Mouse (Mus musculus) liver, postnatal 0 days (tissue): ENCODE data around the gene Dscam. TPM values are rescaled to one million over a fixed set of nuclear protein-coding genes. Genes with fewer than 3 reads are reported as not detected.
A peak's percentile ranks its signal among the peaks of the same experiment; 100 is the strongest.

Source experiments
- ATAC-seq: fragments of 200-750 bp; cut with Nextera tagmentation; 2 replicates; pipeline ENCODE4 v1.8.0; 2017; ENCODE audit warnings: mild to moderate bottlenecking, moderate library complexity
- DNase-seq: peaks from one replicate; pipeline ENCODE4 v3.0.0-alpha.2; 2016
- H3K27ac ChIP-seq: fragments of 300-500 bp; sonication (generic); 2 replicates; pipeline ENCODE4 v1.5.1; 2014; ENCODE audit warnings: antibody characterized with exemption, moderate library complexity, mild to moderate bottlenecking, low read depth
- H3K27me3 ChIP-seq: fragments of 300-500 bp; sonication (generic); 2 replicates; pipeline ENCODE4 v1.6.1; 2014; ENCODE audit warnings: low read length, control low read depth, mixed read lengths; ENCODE audit not compliant: insufficient read depth
- H3K36me3 ChIP-seq: fragments of 300-500 bp; sonication (generic); replicated peaks from 2 replicates; pipeline ENCODE4 v1.6.1; 2014; ENCODE audit warnings: mild to moderate bottlenecking, control low read depth, low read length, moderate library complexity, mixed read lengths; ENCODE audit not compliant: insufficient read depth
- H3K4me1 ChIP-seq: fragments of 300-500 bp; sonication (generic); 2 replicates; pipeline ENCODE4 v1.6.1; 2014; ENCODE audit warnings: antibody characterized with exemption, mild to moderate bottlenecking, control low read depth; ENCODE audit not compliant: insufficient read depth
- H3K4me2 ChIP-seq: fragments of 300-500 bp; sonication (generic); 2 replicates; pipeline ENCODE4 v1.6.1; 2014; ENCODE audit warnings: low read depth, mild to moderate bottlenecking, low read length, moderate library complexity, mixed read lengths
- H3K4me3 ChIP-seq: fragments of 300-500 bp; sonication (generic); 2 replicates; pipeline ENCODE4 v1.5.1; 2014; ENCODE audit warnings: low read depth, low read length
- H3K9ac ChIP-seq: fragments of 300-500 bp; sonication (generic); replicated peaks from 2 replicates; pipeline ENCODE4 v1.6.1; 2014; ENCODE audit warnings: mild to moderate bottlenecking, moderate library complexity
- H3K9me3 ChIP-seq: fragments of 300-500 bp; sonication (generic); 2 replicates; pipeline ENCODE4 v1.6.1; 2016; ENCODE audit warnings: mild to moderate bottlenecking, control low read depth, low read length, mixed read lengths
- CTCF ChIP-seq: sonication (generic); IDR thresholded peaks from 2 replicates; pipeline ENCODE4 v1.5.1; 2016; ENCODE audit warnings: antibody characterized with exemption, low read depth
- EP300 ChIP-seq: IDR thresholded peaks from 2 replicates; pipeline ENCODE4 v1.6.1; 2016; ENCODE audit warnings: antibody characterized with exemption, low read depth, mild to moderate bottlenecking
- WGBS: fragments of 180-500 bp; shearing (Covaris S2); extraction: QIAGEN DNeasy Blood & Tissue Kit; methylation state at CpG from one replicate; pipeline ENCODE4 v1.1.7; 2014; ENCODE audit not compliant: insufficient replicate concordance; 5-methylcytosine and 5-hydroxymethylcytosine counted together
- polyA plus RNA-seq: library from polyadenylated mRNA; unstranded; fragments of >200 nt; fragmentation: Nextera tagmentation; extraction: Ambion mirVana; gene quantifications from 2 replicates; pipeline ENCODE4 v1.2.1, GENCODE M21; 2015

Gene Dscam
- polyA plus RNA-seq, 1 experiment from 2014 or later: not detected

DNA sequence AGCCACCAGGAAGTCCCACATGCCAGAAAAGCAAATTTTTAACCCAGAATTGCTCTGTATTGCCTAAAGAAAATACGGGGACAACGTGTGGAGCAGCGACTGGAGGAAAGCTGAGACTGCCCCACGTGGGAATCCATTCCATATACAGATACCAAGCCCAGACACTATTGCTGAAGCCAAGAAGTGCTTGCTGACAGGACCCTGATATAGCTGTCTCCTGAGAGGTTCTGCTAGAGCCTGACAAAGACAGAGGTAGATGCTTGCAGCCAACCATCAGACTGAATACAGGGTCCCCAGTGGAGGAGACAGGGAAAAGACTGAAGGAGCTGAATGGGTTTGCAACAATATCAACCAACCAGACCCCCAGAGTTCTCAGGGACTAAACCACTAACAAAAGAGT is 293.3 kb downstream of the Dscam start:
- Histone ChIP-seq H3K4me2 (no peak overlapping the region), H3K36me3 (no peaks in the 10 kb centered on the region), H3K9ac (no peak overlapping the region), H3K4me1 (no peaks in the 10 kb centered on the region), H3K27ac (no peak overlapping the region), H3K27me3 (no peaks in the 10 kb centered on the region), H3K4me3 (no peak overlapping the region), H3K9me3 (no peaks in the 10 kb centered on the region)
- TF ChIP-seq CTCF: no peak
- no peak for TF ChIP-seq EP300
- ATAC-seq (no peak), DNase-seq (no peak)
- WGBS: 64% methylated on average over 4 of the region's 4 CpGs

DNA sequence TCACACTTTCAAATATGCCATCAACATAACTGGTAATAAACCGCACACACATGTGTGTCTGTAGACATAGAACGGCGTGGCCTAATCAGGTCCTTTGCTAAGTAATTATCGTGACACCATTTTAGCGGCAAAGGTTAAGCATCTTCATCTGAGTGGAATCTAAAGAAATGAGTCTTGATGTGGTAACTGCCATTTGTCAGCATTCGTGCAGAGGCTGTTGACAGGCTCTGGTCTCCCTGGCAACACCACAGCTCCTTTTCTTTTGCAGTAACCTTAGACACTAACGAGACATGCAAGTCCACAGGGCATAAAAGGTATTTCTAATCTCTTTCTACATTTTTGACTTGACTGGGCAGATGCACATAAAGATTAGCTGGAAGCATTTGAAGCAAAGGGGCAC is 297.8 kb downstream of the Dscam start:
- H3K4me1 ChIP-seq: no peaks in the 10 kb centered on the region
- no peak for DNase-seq
- WGBS: 72% methylated on average over 7 of the region's 7 CpGs
- TF ChIP-seq CTCF (no peak), EP300 (no peak)
- H3K9ac ChIP-seq: no peak overlapping the region
- H3K4me3 ChIP-seq: no peak overlapping the region
- no peak for ATAC-seq
- H3K27ac ChIP-seq: no peak overlapping the region
- no peak overlapping the region for H3K4me2 ChIP-seq
- H3K27me3 ChIP-seq: no peaks in the 10 kb centered on the region
- H3K36me3 ChIP-seq: no peaks in the 10 kb centered on the region
- no peaks in the 10 kb centered on the region for H3K9me3 ChIP-seq

DNA sequence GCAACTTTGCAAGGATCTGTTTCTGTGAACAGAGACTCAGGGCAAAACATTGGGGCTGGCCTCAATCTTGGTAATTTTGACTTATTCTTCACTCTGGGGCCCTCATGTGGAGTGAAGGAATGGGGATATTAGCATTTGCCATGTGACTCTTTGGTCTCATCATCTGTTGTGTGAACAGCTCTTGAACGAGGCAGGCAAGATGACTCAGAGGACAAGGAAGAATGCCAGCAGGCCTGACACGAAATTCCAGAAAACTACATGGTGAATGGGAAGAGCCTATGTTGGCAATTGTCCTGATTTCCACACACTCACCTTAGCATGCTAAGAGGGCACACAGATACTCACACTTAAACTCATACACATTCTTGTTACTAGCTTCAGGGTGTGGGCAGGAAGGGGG is 313.0 kb downstream of the Dscam start:
- no peak for ATAC-seq
- no peak for TF ChIP-seq EP300
- TF ChIP-seq CTCF: no peak
- no peak for DNase-seq
- Histone ChIP-seq H3K9me3 (no peaks in the 10 kb centered on the region), H3K4me2 (no peak overlapping the region), H3K27ac (no peak overlapping the region), H3K27me3 (no peaks in the 10 kb centered on the region), H3K36me3 (no peaks in the 10 kb centered on the region), H3K9ac (no peak overlapping the region), H3K4me3 (no peak overlapping the region), H3K4me1 (no peaks in the 10 kb centered on the region)
- WGBS: 50% methylated on average over 2 of the region's 2 CpGs

DNA sequence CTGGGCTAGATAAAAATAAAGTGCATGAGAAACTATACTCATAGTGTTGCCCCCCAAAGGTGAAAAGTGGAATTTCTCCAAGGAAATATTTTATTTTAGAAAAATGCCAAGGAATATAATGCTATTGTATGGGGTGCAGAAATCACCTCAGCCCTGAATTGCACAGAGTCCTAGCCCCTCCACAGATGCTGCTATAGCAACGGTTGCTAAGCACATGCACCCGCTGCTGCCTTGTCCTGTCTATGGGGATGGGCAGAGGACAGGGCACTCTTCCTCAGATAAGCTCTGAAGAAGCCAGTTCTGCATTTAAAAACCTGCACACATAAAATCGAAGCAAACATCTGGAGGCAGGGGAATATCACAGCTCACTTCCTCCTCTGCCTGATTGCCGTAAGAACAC is 315.5 kb downstream of the Dscam start:
- Histone ChIP-seq H3K9me3 (no peaks in the 10 kb centered on the region), H3K36me3 (no peaks in the 10 kb centered on the region), H3K27me3 (no peaks in the 10 kb centered on the region), H3K9ac (no peak overlapping the region), H3K27ac (no peak overlapping the region), H3K4me3 (no peak overlapping the region), H3K4me1 (no peaks in the 10 kb centered on the region), H3K4me2 (no peak overlapping the region)
- TF ChIP-seq EP300 (no peak), CTCF (no peak)
- no peak for DNase-seq
- no peak for ATAC-seq
- WGBS: 47% methylated on average over 4 of the region's 4 CpGs

DNA sequence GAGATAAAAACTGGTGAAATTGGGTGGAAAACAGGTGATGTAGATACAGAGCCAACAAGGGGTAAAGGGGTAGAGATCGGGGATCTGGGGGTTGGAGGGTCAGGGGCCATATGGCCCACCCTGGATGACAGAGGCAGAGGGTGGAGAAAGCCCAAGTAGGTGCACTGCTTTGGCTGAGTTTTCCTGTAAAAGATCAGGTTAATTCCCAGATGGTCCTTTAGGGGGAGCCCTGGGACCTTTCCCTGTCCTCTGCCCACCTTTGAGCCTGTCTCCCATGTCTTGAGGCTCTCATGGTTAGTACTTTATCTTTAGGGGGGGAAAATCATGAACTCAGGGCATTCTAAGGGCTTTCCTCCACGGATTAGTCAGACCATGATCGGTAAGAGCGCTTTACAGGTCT is 318.2 kb downstream of the Dscam start:
- ATAC-seq: no peak
- H3K27ac ChIP-seq: no peak overlapping the region
- DNase-seq: peak; percentile 19
- H3K36me3 ChIP-seq: no peaks in the 10 kb centered on the region
- no peaks in the 10 kb centered on the region for H3K27me3 ChIP-seq
- H3K4me3 ChIP-seq: no peak overlapping the region
- no peaks in the 10 kb centered on the region for H3K4me1 ChIP-seq
- peak; percentile 64 for TF ChIP-seq CTCF
- TF ChIP-seq EP300: no peak
- WGBS: 32% methylated on average over 4 of the region's 4 CpGs
- no peaks in the 10 kb centered on the region for H3K9me3 ChIP-seq
- no peak overlapping the region for H3K9ac ChIP-seq
- no peak overlapping the region for H3K4me2 ChIP-seq

DNA sequence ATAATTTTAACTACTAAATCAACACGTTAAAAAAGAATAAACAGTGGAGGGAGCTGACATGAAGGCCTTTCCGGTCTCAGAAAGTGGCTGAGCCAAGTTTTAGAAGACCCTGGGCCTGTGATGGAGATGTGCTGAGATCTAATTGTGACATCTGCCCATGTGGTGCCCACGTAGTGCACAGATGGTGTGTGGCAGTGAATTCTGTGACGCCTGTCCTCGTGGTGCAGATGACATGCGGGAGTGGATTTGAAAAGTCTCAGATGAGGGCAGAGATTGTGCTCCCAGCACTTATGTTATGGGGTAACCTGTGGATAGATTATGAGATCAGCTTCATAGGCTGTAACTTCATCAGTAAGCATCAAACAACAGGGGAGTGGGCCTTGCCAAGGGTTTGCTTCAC is 321.6 kb downstream of the Dscam start:
- Histone ChIP-seq H3K9ac (no peak overlapping the region), H3K4me1 (no peaks in the 10 kb centered on the region), H3K4me2 (no peak overlapping the region), H3K9me3 (no peaks in the 10 kb centered on the region), H3K36me3 (no peaks in the 10 kb centered on the region), H3K4me3 (no peak overlapping the region), H3K27me3 (no peaks in the 10 kb centered on the region), H3K27ac (no peak overlapping the region)
- DNase-seq: no peak
- no peak for ATAC-seq
- 72% methylated on average over 6 of the region's 6 CpGs for WGBS
- TF ChIP-seq CTCF: no peak
- TF ChIP-seq EP300: no peak

DNA sequence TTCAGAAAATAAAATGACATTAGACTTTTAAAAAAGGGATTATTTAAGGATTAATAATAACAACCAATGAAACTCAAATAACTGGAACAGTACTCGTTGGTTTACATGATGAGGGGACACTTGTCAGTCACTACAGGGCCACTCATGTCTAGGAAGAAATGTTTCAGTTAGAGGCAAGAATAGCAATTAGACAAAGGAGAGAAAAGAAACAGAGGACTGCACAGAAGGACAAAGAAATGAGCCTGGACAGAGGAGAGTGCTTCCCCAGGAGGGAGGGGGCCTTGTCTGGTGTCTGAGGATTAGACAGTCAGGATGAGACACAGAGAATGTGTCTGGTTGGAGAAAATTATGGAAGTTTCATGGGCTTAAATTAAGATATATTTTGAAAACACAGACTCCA is 324.0 kb downstream of the Dscam start:
- H3K36me3 ChIP-seq: no peaks in the 10 kb centered on the region
- H3K9ac ChIP-seq: no peak overlapping the region
- H3K9me3 ChIP-seq: no peaks in the 10 kb centered on the region
- DNase-seq (no peak), ATAC-seq (no peak)
- TF ChIP-seq EP300: no peak
- no peak for TF ChIP-seq CTCF
- H3K27me3 ChIP-seq: no peaks in the 10 kb centered on the region
- no peak overlapping the region for H3K4me2 ChIP-seq
- no peaks in the 10 kb centered on the region for H3K4me1 ChIP-seq
- 67% methylated on average over 1 of the region's 1 CpGs for WGBS
- H3K27ac ChIP-seq: no peak overlapping the region
- no peak overlapping the region for H3K4me3 ChIP-seq
